Mouse (Mus musculus) embryonic facial prominence, embryonic 13.5 days (tissue): Measurements from ENCODE around the gene Ehmt1. TPM values are rescaled to one million over a fixed set of nuclear protein-coding genes. Genes with fewer than 3 reads are reported as not detected.

ENCODE experiments used
- ATAC-seq: fragments of 200-750 bp; cut with Nextera tagmentation; 2 replicates; pipeline ENCODE4 v1.8.0; 2017; ENCODE audit warnings: low read depth; ENCODE audit not compliant: insufficient number of reproducible peaks, insufficient read depth, low FRiP score, low TSS enrichment
- H3K27ac ChIP-seq: fragments of 300-500 bp; sonication (generic); 2 replicates; pipeline ENCODE4 v1.5.1; 2015; ENCODE audit warnings: moderate library complexity, mild to moderate bottlenecking, inconsistent platforms
- H3K27me3 ChIP-seq: fragments of 300-500 bp; sonication (generic); 2 replicates; pipeline ENCODE4 v1.6.1; 2015; ENCODE audit warnings: mild to moderate bottlenecking, inconsistent platforms
- H3K36me3 ChIP-seq: fragments of 300-500 bp; sonication (generic); 2 replicates; pipeline ENCODE4 v1.6.1; 2015; ENCODE audit warnings: mild to moderate bottlenecking, inconsistent platforms
- H3K4me1 ChIP-seq: fragments of 300-500 bp; sonication (generic); 2 replicates; pipeline ENCODE4 v1.6.1; 2015; ENCODE audit warnings: inconsistent platforms
- H3K4me2 ChIP-seq: fragments of 300-500 bp; sonication (generic); 2 replicates; pipeline ENCODE4 v1.6.1; 2015; ENCODE audit warnings: moderate library complexity, mild to moderate bottlenecking, inconsistent platforms
- H3K4me3 ChIP-seq: fragments of 300-500 bp; sonication (generic); 2 replicates; pipeline ENCODE4 v1.5.1; 2015; ENCODE audit warnings: mild to moderate bottlenecking, inconsistent platforms
- H3K9ac ChIP-seq: fragments of 300-500 bp; sonication (generic); 2 replicates; pipeline ENCODE4 v1.6.1; 2015; ENCODE audit warnings: mild to moderate bottlenecking, inconsistent platforms
- H3K9me3 ChIP-seq: fragments of 300-500 bp; sonication (generic); 2 replicates; pipeline ENCODE4 v1.6.1; 2016; ENCODE audit warnings: inconsistent platforms
- WGBS: fragments of 180-500 bp; shearing (Covaris S2); methylation state at CpG from one replicate; pipeline ENCODE4 v1.1.7; 2015; ENCODE audit warnings: mixed read lengths; 5-methylcytosine and 5-hydroxymethylcytosine counted together
- polyA plus RNA-seq: library from polyadenylated mRNA; unstranded; fragments of >200 nt; fragmentation: Nextera tagmentation; extraction: Ambion mirVana; gene quantifications from 2 replicates; pipeline ENCODE4 v1.2.1, GENCODE M21; 2015

Gene Ehmt1
- polyA plus RNA-seq, 1 experiment from 2014 or later, result 115 TPM

DNA sequence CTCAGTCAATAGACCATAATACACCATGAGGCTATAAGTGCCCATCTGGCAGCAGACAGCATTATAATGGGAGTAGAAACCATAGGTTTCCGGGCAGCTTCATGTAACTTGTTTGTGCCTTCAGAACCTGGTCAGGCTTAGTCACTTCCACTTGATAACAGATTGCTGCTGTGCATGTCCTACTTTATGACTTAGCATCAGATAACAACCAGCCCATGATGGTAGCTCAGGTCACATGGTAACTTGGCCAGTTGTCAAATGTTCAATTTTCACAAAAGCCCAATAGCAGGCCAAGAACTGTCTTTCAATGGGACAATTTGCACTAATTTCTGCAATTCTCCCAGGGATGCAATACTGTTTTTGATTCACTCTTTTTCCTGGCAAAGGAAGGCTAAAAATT, 48.5 kb downstream of the Ehmt1 start:
- ATAC-seq, result no peak
- peaks cover 76% of the 10 kb centered on the region for H3K36me3 ChIP-seq
- no peaks in the 10 kb centered on the region for H3K4me1 ChIP-seq
- no peak overlapping the region for H3K4me3 ChIP-seq
- no peak overlapping the region for H3K4me2 ChIP-seq
- no peak overlapping the region for H3K9ac ChIP-seq
- H3K9me3 ChIP-seq, result no peaks in the 10 kb centered on the region
- 96% methylated on average over 1 of the region's 1 CpGs for WGBS
- no peak overlapping the region for H3K27ac ChIP-seq
- no peaks in the 10 kb centered on the region for H3K27me3 ChIP-seq

DNA sequence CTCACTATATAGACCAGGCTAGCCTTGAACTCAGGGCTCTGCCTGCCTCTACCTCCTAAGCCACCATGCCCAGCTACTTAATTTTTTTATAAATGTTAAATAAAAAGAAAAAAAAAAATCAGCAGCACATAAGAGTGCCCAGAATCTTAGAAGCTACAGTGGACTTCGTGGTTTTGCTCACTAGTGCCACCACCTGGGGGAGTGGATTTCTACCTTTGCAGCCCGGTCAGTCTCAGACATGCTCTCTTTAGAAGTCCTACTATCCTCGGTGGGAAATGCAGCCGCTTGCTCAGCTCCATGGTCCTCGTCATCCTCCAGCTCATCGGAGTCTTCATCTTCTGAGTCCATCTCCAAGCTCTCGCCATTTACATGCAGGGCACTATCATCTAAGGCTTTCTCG, 56.4 kb downstream of the Ehmt1 start:
- no peak overlapping the region for H3K4me2 ChIP-seq
- WGBS, result 91% methylated on average over 8 of the region's 8 CpGs

DNA sequence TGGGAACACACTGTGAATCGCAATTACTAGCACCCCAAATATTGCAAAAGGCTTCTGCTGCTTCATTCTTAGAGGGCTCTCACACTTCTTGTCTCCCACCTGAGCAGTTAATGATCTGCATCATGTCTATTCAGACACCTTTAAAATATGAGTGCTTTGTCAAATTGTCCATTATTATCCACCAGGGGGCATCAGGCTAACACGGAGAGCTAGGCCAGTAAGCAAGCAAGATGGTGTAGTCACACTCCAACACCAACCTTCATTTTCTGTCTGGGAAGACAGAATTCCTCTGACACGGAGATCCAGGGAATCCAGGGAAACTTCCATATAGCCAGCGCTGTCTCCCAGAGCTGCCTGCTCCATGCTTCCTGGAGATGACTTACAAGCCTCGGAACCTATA, 67.0 kb downstream of the Ehmt1 start:
- H3K36me3 ChIP-seq, result peaks cover 58% of the 10 kb centered on the region
- ATAC-seq, result no peak

More for the DNA sequence above, 56.4 kb downstream of the Ehmt1 start:
- Histone ChIP-seq H3K9ac (no peak overlapping the region), H3K4me3 (no peak overlapping the region), H3K4me1 (no peaks in the 10 kb centered on the region), H3K27ac (no peak overlapping the region), H3K9me3 (no peaks in the 10 kb centered on the region), H3K36me3 (peaks cover 80% of the 10 kb centered on the region), H3K27me3 (no peaks in the 10 kb centered on the region)
- ATAC-seq, result no peak

DNA sequence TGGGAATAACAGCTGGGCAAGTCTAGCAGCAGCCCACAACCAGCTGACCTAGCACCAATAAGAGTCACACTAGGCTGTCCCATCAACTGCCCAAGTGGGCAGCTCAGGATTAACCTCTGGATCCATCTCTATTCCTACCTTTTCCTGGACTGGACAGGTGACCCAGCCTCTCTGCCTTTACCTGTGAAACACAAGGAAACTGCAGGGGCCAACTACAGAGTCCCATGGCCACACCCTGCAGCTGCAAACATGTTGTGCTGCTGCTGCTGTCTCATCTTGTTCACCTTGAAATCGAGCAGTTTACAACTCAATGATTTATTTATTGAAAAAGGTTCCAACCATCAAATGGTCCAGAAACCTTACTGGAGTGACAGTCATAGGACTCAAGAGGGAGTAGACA, 72.9 kb downstream of the Ehmt1 start:
- Histone ChIP-seq H3K36me3 (peaks cover 59% of the 10 kb centered on the region), H3K9me3 (no peaks in the 10 kb centered on the region), H3K4me2 (no peak overlapping the region), H3K9ac (no peak overlapping the region), H3K27me3 (no peaks in the 10 kb centered on the region), H3K4me3 (no peak overlapping the region), H3K27ac (no peak overlapping the region), H3K4me1 (no peaks in the 10 kb centered on the region)
- 88% methylated on average over 1 of the region's 1 CpGs for WGBS
- no peak for ATAC-seq

More for the DNA sequence above, 67.0 kb downstream of the Ehmt1 start:
- Histone ChIP-seq H3K27ac (no peak overlapping the region), H3K9ac (no peak overlapping the region), H3K27me3 (no peaks in the 10 kb centered on the region), H3K4me3 (no peak overlapping the region), H3K4me2 (no peak overlapping the region), H3K9me3 (no peaks in the 10 kb centered on the region), H3K4me1 (no peaks in the 10 kb centered on the region)
- WGBS, result 75% methylated on average over 5 of the region's 5 CpGs

DNA sequence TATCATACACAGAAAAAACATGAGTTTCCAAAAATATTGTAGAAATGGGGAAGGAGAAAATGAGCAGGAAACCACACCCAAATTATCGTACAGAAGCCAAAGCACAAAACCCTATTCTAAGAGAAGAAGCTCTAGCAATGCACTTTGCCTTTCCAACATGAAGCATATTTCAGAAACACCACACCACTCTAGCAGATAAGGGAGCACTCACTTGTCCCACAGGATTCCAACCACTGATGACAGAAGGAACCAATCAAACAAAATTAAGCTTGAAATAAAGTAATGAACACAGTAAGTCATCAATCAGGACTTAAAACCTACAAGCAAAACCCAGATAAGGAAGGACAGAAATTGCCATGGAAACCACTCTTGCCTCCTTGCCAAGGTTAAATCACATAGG, 74.2 kb downstream of the Ehmt1 start:
- no peak for ATAC-seq
- no peak overlapping the region for H3K27ac ChIP-seq
- peaks cover 60% of the 10 kb centered on the region for H3K36me3 ChIP-seq
- no peak overlapping the region for H3K4me3 ChIP-seq
- H3K4me2 ChIP-seq, result no peak overlapping the region
- H3K4me1 ChIP-seq, result no peaks in the 10 kb centered on the region
- WGBS, result 84% methylated on average over 1 of the region's 1 CpGs
- H3K27me3 ChIP-seq, result no peaks in the 10 kb centered on the region
- no peaks in the 10 kb centered on the region for H3K9me3 ChIP-seq
- H3K9ac ChIP-seq, result no peak overlapping the region

DNA sequence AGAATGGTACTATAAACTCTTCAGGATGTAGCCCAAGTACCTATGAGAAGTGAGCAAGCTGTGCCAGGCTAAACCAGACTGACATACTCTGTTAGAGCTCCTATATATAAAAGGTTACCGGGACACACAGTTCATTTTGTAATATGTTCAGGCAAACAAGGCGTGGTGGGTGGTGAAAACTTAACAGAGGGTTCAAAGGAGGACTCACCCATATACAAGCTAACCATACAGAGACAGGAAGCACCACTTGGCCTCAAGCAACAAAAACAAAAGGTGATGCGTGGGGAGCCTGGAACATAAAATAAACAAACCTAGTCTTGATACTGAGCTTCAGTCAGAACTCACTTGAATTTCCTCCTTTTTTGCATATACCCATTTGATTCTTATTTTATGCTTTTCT, 88.8 kb downstream of the Ehmt1 start:
- H3K27ac ChIP-seq, result no peak overlapping the region
- no peaks in the 10 kb centered on the region for H3K9me3 ChIP-seq
- H3K27me3 ChIP-seq, result no peaks in the 10 kb centered on the region
- H3K4me3 ChIP-seq, result no peak overlapping the region
- no peak for ATAC-seq
- WGBS, result 87% methylated on average over 3 of the region's 3 CpGs
- H3K4me1 ChIP-seq, result no peaks in the 10 kb centered on the region
- no peak overlapping the region for H3K9ac ChIP-seq
- peaks cover 60% of the 10 kb centered on the region for H3K36me3 ChIP-seq
- no peak overlapping the region for H3K4me2 ChIP-seq

DNA sequence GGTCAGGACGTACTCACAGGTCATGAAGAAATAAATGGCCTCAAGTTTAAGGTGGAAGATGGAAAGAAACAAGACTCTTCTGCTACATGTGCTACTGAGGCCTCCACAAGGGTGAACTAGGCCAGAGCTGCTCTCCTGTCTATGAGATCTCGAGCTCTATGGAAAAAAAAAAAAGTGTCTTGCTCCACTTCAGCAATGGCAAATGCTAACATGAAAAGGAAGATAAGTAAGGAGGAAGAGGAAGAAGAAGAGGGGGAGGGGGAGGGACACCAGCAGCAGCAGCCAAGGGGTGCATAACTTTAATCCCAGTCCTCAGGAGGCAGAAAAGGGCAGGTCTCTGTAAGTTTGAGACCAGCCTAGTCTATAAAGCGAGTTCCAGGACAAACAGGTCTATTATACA, 109.7 kb downstream of the Ehmt1 start:
- WGBS, result 76% methylated on average over 3 of the region's 3 CpGs
- ATAC-seq, result no peak
- no peak overlapping the region for H3K27ac ChIP-seq

DNA sequence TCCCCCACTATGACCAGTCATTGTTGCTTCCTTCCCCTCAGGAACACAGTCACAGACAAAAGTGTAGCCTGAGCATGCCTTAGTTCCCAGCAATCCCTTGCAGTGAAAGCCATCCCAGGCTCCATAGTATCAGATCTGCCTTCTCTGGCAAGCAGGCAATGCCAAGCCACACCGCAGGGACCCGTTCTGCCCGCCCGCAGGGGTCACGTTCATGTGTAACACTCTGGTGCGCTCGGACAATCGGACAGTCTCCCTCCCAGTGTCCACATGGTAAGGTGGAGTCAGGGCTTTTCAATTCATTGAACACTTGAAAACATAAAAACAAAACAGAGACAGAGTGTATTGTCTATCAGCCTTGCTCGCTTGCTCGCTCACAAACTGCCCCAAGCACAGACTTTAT, 111.7 kb downstream of the Ehmt1 start:
- Histone ChIP-seq H3K36me3 (peaks cover 89% of the 10 kb centered on the region), H3K4me2 (no peak overlapping the region), H3K9me3 (no peaks in the 10 kb centered on the region), H3K27ac (no peak overlapping the region), H3K4me3 (no peak overlapping the region), H3K27me3 (no peaks in the 10 kb centered on the region), H3K9ac (no peak overlapping the region), H3K4me1 (no peaks in the 10 kb centered on the region)
- 97% methylated on average over 10 of the region's 10 CpGs for WGBS
- no peak for ATAC-seq

More for the DNA sequence above, 109.7 kb downstream of the Ehmt1 start:
- Histone ChIP-seq H3K4me1 (no peaks in the 10 kb centered on the region), H3K9me3 (no peaks in the 10 kb centered on the region), H3K27me3 (no peaks in the 10 kb centered on the region), H3K4me3 (no peak overlapping the region), H3K9ac (no peak overlapping the region), H3K4me2 (no peak overlapping the region), H3K36me3 (peaks cover 86% of the 10 kb centered on the region)

DNA sequence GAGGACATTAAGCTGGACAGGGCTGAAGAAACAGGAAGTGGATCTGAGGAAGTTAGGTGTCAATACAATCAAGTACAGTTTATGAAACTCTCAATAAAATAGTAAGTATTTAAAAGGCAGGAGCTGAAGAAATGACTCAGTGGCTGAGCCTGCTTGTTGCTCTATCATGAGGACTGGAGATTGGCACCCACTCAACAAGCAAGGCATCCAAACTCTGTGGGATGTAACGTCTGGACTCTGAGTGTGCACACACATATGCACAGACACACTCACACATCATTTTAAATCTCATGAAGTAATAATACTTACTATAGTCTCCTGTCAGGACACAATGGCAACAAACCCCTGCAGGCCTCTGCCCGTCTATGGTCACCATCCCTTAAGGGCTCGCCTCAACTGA, 112.4 kb downstream of the Ehmt1 start:
- no peaks in the 10 kb centered on the region for H3K27me3 ChIP-seq
- H3K4me1 ChIP-seq, result no peaks in the 10 kb centered on the region
- no peak overlapping the region for H3K27ac ChIP-seq
- no peak overlapping the region for H3K9ac ChIP-seq
- ATAC-seq, result no peak
- no peaks in the 10 kb centered on the region for H3K9me3 ChIP-seq
- no peak overlapping the region for H3K4me3 ChIP-seq
- WGBS, result 93% methylated on average over 3 of the region's 3 CpGs
- no peak overlapping the region for H3K4me2 ChIP-seq
- H3K36me3 ChIP-seq, result peaks cover 89% of the 10 kb centered on the region

DNA sequence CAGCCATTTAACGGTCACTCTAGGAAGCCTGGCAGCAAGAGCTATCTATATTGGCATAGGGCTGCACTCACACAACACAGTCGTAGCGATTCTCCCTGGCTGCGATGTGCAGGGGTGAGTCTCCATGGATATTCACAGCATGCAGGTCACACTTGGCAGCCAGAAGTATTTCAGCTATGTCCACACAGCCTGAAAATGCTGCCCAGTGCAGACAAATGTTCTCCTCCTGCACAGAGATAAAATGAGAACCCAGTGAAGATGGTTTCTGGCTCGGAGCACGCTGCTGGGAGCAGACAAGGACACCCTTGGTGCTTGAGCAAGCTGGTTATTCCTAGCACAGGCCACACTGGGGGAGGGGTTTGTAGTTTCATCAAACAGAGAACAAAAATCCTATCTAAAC, 113.3 kb downstream of the Ehmt1 start:
- Histone ChIP-seq H3K36me3 (peaks cover 91% of the 10 kb centered on the region), H3K4me2 (no peak overlapping the region), H3K9me3 (no peaks in the 10 kb centered on the region), H3K27ac (no peak overlapping the region), H3K27me3 (no peaks in the 10 kb centered on the region), H3K4me3 (no peak overlapping the region), H3K4me1 (no peaks in the 10 kb centered on the region), H3K9ac (no peak overlapping the region)
- WGBS, result 94% methylated on average over 6 of the region's 6 CpGs
- ATAC-seq, result no peak

DNA sequence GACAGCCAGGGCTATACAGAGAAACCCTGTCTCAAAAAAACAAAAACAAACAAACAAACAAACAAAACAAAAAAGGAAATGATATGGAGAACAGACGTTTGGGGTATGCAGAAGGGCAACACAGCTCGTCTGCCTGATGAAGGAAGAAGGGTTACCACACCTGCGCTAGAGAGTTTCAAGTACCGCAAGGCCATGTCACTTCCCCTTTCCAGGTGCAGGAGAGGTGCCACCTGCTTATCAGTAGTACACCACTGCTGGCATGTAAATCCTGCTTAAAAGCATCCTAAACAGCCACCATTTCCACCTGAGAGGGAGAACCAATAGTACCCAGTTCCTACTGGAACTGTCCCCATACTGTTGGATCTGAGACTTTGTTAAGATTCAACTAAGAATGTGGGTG, 113.8 kb downstream of the Ehmt1 start:
- no peak overlapping the region for H3K4me2 ChIP-seq
- H3K4me3 ChIP-seq, result no peak overlapping the region
- WGBS, result 88% methylated on average over 4 of the region's 4 CpGs
- no peaks in the 10 kb centered on the region for H3K4me1 ChIP-seq
- no peak overlapping the region for H3K27ac ChIP-seq
- ATAC-seq, result no peak
- H3K9ac ChIP-seq, result no peak overlapping the region
- H3K27me3 ChIP-seq, result no peaks in the 10 kb centered on the region
- peaks cover 91% of the 10 kb centered on the region for H3K36me3 ChIP-seq
- no peaks in the 10 kb centered on the region for H3K9me3 ChIP-seq

DNA sequence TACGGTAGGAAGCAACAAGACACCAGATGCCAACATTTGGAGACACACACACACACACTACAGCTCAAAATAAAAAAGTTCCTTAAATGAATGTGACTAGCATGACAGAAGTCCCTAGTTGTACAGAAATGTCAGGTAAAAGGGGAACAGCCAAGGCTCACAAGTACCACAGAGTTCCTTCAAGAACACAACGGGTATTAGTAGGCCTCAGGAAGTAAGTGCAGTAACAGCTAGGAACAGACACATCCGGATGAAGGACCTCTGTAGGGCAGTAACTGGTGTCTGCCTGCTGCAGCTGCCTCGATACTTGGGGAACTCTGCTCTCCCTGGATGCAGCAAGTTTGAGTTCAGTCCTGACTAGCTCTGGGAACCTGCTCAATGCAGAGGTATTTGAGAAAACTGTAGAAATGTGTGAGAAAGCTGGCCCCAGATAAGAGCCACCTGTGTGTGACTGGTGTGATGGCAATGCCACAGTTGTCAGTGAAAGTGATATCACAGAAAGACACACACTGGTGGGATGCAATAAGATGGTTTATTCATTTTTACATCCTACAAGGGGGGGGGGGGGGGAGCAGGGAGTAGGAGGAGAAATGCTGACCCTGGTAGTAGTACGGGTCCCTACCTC, 122.5 kb downstream of the Ehmt1 start:
- H3K4me2 ChIP-seq, result no peak overlapping the region
- H3K9me3 ChIP-seq, result no peaks in the 10 kb centered on the region
- H3K4me3 ChIP-seq, result no peak overlapping the region
- H3K36me3 ChIP-seq, result peaks cover 93% of the 10 kb centered on the region
- no peak for ATAC-seq
- no peak overlapping the region for H3K9ac ChIP-seq
- H3K27ac ChIP-seq, result no peak overlapping the region
- H3K4me1 ChIP-seq, result no peaks in the 10 kb centered on the region
- H3K27me3 ChIP-seq, result no peaks in the 10 kb centered on the region
- 83% methylated on average over 5 of the region's 5 CpGs for WGBS
